In the genomic region with DNA sequence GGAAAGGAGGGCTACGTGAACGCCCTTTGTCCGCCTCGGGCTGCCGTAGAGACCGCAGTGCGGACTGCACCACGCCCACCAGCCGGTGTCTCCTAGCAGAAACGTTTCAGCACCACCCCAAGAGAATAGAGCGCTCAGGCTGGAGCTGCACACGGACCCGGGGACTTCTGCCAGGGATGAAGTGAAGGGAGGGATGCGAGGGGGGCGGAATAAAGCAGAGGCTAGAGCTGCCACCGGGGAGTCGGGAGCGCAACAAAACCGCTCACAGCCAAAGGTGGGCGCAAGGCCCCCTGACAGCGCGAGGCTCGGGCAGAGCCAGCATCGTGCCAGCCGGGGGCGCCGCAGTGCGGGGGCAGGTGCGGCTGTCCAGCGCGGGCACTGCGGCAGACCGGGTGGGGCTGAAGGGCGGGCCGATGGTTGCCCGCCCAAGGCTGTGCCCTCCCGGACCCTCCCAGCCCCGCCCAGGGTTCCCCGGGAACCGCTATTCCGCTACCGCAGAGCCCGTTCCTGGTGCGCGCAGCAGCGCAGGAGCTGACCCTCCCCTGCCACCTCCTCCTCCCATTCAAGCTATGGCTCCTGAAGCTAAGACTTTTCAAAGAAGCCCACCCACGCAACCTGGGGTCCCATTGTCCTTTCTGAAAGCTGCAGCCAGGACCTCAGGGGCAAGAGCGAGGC, we compare ENCODE assay signal across 8 mouse cellular contexts. TPM values are rescaled to one million over a fixed set of nuclear protein-coding genes. Genes with fewer than 3 reads are reported as not detected.
DNase-seq lines count a peak whose midpoint lies in the region; ATAC-seq lines count a peak whose summit lies in the region.

No protein-coding gene starts in this region.

- H3K9ac ChIP-seq in hindbrain, embryonic 15.5 days: peak overlapping the region; percentile 84

- H3K27ac ChIP-seq in hindbrain, embryonic 15.5 days (replicated peaks): peak overlapping the region; percentile 98

- peak overlapping the region; percentile 93 for H3K4me2 ChIP-seq in hindbrain, embryonic 15.5 days

- no peaks in the 10 kb centered on the region for H3K36me3 ChIP-seq in hindbrain, embryonic 15.5 days

- H3K27me3 ChIP-seq in hindbrain, embryonic 15.5 days: no peaks in the 10 kb centered on the region

- WGBS in hindbrain, embryonic 15.5 days: under 1% methylated on average over 44 of the region's 48 CpGs

- intact Hi-C loops in left cerebral cortex, postnatal 36 days (cut with DNase I): loop anchor here (2.0 to 10.0 kb wide), 4 partner anchors 77 to 322 kb away; no protein-coding TSS in a partner anchor

- no peaks in the 10 kb centered on the region for H3K9me3 ChIP-seq in hindbrain, embryonic 15.5 days

- peak overlapping the region; percentile 58 for H3K4me3 ChIP-seq in hindbrain, embryonic 15.5 days

- DNase-seq in adrenal gland, adult 2 months: peak; percentile 84
- peak; percentile 48 to 56 for DNase-seq in gastrocnemius, adult 8-10 months (ENCODE audit: low spot score in 2 of 2)
- DNase-seq in left cerebral cortex, postnatal 36 days (ENCODE audit: low spot score in 2 of 2): peak; percentile 77 to 78
- peak; percentile 68 for DNase-seq in right cerebral cortex, postnatal 4 days

- H3K4me1 ChIP-seq in hindbrain, embryonic 15.5 days (replicated peaks): peaks cover 40% of the 10 kb centered on the region

- ATAC-seq in common myeloid progenitor, adult 5-6 weeks (replicated peaks; ENCODE audit: low read depth, poor library complexity, severe bottlenecking): peak; percentile 54
- ATAC-seq in hindbrain, embryonic 15.5 days (ENCODE audit: low FRiP score, low read depth): peak; percentile 77
- peak; percentile 70 for ATAC-seq in megakaryocyte-erythroid progenitor cell, adult 5-6 weeks (replicated peaks; ENCODE audit: low FRiP score, low TSS enrichment, poor library complexity, severe bottlenecking)
- no peak for ATAC-seq in monocyte, adult 5-6 weeks (replicated peaks; ENCODE audit: insufficient number of reproducible peaks, low FRiP score, low TSS enrichment, poor library complexity, severe bottlenecking)

RNA-seq across cellular contexts. Expression of a gene that starts 1.3 kb away (rescaled TPM):
- total RNA-seq in adrenal gland, adult 2 months (2021): 100 to 1,000 TPM; 107 to 110 TPM
- polyA plus RNA-seq in adrenal gland, adult 2 months (2012; rRNA removed): 2.4 and 4.0 TPM in 2 replicates
- total RNA-seq in common myeloid progenitor, adult 5-6 weeks (2017): not detected in 2 replicates
- total RNA-seq in gastrocnemius, adult 8-10 months (2022): 10 to 100 TPM in 1 of 4 experiments, 1 to 10 TPM in 3; 6.1 to 10.2 (median 8.4) TPM
- 2,014 and 2,064 TPM in 2 replicates for polyA plus RNA-seq in hindbrain, embryonic 15.5 days (2015; fragmentation: Nextera tagmentation; extraction: Ambion mirVana)
- 100 to 1,000 TPM; 586 to 655 TPM for total RNA-seq in left cerebral cortex, postnatal 36 days (2021)
- total RNA-seq in megakaryocyte-erythroid progenitor cell, adult 5-6 weeks (2014; fragmentation: Nextera tagmentation): 0.12 TPM in 1 of 2 replicates, not detected in the other
- total RNA-seq in megakaryocyte-erythroid progenitor cell, adult 5-6 weeks (2017): not detected in 2 replicates
- 0.11 to 0.19 TPM (median 0.19 TPM) in 3 replicates for total RNA-seq in monocyte, adult 5-6 weeks (2017)

Comparison
In these comparisons a context has a peak if more than half of its experiments do, and no peak if none do; other contexts are left out.
1. RNA of a gene that starts 1.3 kb away (total RNA-seq): 586 to 655 TPM in left cerebral cortex, postnatal 36 days and 107 to 110 TPM in adrenal gland, adult 2 months; 6.1 to 10.2 TPM in gastrocnemius, adult 8-10 months, 0.11 to 0.19 TPM in monocyte, adult 5-6 weeks, not detected in common myeloid progenitor, adult 5-6 weeks and 0.12 TPM in megakaryocyte-erythroid progenitor cell, adult 5-6 weeks; every median in the first group is over 4 times any median in the second.
2. Peak in every context shown above with its lines, with median percentiles within 50 percentile points of each other: DNase-seq.